Mouse (Mus musculus) hindbrain, embryonic 10.5 days (tissue): ENCODE data around the gene Rapgef2. TPM values are rescaled to one million over a fixed set of nuclear protein-coding genes. Genes with fewer than 3 reads are reported as not detected.

Experiments used
- DNase-seq: peaks from one replicate; pipeline ENCODE4 v3.0.0-alpha.2; 2017; ENCODE audit warnings: low spot score
- H3K27ac ChIP-seq: fragments of 300-500 bp; sonication (generic); 2 replicates; pipeline ENCODE4 v1.5.1; 2016; ENCODE audit warnings: mild to moderate bottlenecking, moderate library complexity
- H3K27me3 ChIP-seq: fragments of 300-500 bp; sonication (generic); 2 replicates; pipeline ENCODE4 v1.6.1; 2016; ENCODE audit warnings: mild to moderate bottlenecking; ENCODE audit not compliant: poor library complexity, insufficient read depth, severe bottlenecking
- H3K36me3 ChIP-seq: fragments of 300-500 bp; sonication (generic); 2 replicates; pipeline ENCODE4 v1.6.1; 2016; ENCODE audit warnings: mild to moderate bottlenecking, moderate library complexity
- H3K4me1 ChIP-seq: fragments of 300-500 bp; sonication (generic); replicated peaks from 2 replicates; pipeline ENCODE4 v1.6.1; 2016; ENCODE audit warnings: mild to moderate bottlenecking
- H3K4me3 ChIP-seq: fragments of 300-500 bp; sonication (generic); 2 replicates; pipeline ENCODE4 v1.5.1; 2016; ENCODE audit warnings: mild to moderate bottlenecking, moderate library complexity
- H3K9me3 ChIP-seq: fragments of 300-500 bp; sonication (generic); 2 replicates; pipeline ENCODE4 v1.6.1; 2016; ENCODE audit warnings: mild to moderate bottlenecking, moderate library complexity
- WGBS: fragments of 180-500 bp; shearing (Covaris S2); methylation state at CpG from one replicate; pipeline ENCODE4 v1.1.7; 2016; 5-methylcytosine and 5-hydroxymethylcytosine counted together
- polyA plus RNA-seq: library from polyadenylated mRNA; unstranded; fragments of >200 nt; fragmentation: Nextera tagmentation; extraction: Ambion mirVana; gene quantifications from 2 replicates; pipeline ENCODE4 v1.2.1, GENCODE M21; 2016

The Rapgef2 gene
- polyA plus RNA-seq, 1 experiment from 2014 or later, result 5.2 TPM

DNA sequence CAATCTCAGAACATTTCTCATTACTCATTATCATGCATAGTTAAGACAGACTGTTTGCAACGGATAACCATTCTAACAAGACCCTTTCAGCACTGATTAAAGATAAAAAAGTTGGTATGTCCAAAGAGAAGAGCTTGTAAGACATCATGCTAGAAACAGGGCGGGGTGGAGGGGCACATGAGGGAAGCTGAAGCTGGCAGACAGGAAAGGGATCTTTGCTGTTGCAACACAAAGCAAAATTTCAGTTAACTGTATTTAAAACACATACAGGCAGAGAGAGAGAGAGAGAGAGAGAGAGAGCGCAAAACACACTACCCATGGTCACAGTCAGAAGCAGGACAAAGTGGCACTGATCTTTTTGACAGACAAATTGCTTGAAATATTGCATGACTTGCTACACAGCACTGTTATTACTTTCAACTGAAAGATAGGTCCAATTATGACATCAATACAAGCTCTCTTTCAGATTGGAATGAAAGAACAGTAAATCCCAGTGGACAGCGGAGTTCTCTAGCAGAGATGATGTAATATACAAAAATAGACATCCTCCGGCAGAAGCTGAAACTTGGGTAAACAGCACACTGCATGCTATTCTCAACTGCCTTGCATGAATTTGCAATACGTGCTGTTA, 125.1 kb downstream of the Rapgef2 start:
- Histone ChIP-seq H3K36me3 (no peaks in the 10 kb centered on the region), H3K4me1 (peaks cover 14% of the 10 kb centered on the region), H3K4me3 (no peak overlapping the region), H3K27ac (peak overlapping the region; percentile 25; the same call in 1 of the 2 replicates), H3K27me3 (no peaks in the 10 kb centered on the region), H3K9me3 (no peaks in the 10 kb centered on the region)
- no peak for DNase-seq
- 63% methylated on average over 6 of the region's 6 CpGs for WGBS

DNA sequence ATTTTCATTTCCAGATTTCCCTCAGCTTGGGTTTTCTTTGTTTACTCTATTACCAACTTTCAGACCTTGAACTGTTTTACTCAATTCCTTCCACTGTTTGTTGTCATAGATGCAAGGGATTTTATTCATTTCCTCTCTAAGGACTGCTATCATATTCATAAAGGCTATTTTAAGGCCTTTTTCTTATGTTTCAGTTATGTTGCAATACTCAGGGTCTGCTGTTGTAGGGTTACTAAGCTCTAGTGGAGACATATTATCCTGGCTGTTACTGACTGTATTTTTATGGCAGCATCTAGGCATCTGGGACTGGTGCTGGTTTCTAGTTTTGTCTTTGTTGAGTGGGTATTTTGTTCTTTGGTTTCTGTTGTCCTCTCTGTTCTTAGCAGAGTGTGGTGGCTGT, 128.1 kb downstream of the Rapgef2 start:
- no peaks in the 10 kb centered on the region for H3K9me3 ChIP-seq
- H3K4me1 ChIP-seq, result peaks cover 14% of the 10 kb centered on the region
- H3K36me3 ChIP-seq, result no peaks in the 10 kb centered on the region
- H3K27ac ChIP-seq, result no peak overlapping the region
- H3K27me3 ChIP-seq, result no peaks in the 10 kb centered on the region
- no peak overlapping the region for H3K4me3 ChIP-seq
- no peak for DNase-seq

DNA sequence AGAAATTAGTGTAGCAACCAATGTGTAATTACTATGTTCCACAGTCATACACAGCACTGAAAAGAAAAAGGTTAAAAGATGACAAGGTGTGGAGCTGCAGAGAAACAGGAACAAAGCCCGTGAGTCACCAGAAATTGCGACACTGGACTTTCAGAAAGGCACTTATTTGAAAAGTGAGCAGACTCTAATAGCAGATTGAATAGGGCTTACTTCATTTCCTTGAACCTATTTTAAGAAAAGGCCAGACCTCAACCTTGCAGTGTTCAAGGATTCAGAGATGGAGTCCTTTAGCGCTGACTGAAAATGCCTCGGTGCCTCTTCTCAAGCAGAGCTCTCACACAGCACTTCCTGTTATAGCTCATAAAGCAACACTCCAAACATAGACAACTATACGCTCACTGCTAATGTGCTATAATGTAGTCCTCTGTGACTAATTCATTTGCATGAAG, 133.3 kb downstream of the Rapgef2 start:
- H3K27me3 ChIP-seq, result no peaks in the 10 kb centered on the region
- no peaks in the 10 kb centered on the region for H3K4me1 ChIP-seq
- no peak overlapping the region for H3K27ac ChIP-seq
- no peaks in the 10 kb centered on the region for H3K9me3 ChIP-seq
- no peaks in the 10 kb centered on the region for H3K36me3 ChIP-seq
- DNase-seq, result no peak
- 92% methylated on average over 5 of the region's 5 CpGs for WGBS
- no peak overlapping the region for H3K4me3 ChIP-seq

DNA sequence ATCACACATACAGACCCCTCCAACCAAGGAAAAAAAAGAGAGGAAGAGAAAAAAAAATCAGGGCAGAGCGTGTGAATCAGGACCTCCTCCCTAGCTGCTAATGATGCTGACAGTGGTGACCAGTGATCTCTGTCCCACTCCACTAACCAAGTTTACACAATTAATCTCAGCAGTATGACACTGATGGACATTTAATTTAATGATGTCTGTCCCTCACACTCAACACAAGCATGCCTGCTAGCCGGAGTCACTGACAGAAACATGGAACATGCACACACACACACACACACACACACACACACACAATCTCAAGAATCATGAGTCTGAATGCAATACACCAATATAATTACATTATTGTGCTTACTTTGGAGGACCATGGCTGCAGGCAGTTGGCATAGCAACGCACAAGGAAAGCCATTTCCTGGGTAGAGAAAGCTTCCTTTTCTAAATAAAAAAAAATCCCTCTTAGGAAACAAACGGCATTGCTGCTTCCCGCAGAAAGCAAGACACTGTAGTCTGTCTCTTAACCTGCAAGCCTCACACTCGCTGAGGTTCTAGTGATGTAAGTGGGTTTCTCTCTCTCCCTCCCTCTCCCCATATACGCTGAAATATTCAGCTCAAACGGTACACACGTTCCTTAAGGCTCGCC, 140.8 kb downstream of the Rapgef2 start:
- H3K27ac ChIP-seq, result peak overlapping the region; percentile 78
- no peaks in the 10 kb centered on the region for H3K9me3 ChIP-seq
- H3K4me3 ChIP-seq, result peak overlapping the region; percentile 30
- H3K36me3 ChIP-seq, result no peaks in the 10 kb centered on the region
- 49% methylated on average over 10 of the region's 10 CpGs for WGBS
- H3K27me3 ChIP-seq, result no peaks in the 10 kb centered on the region
- DNase-seq, result peak; percentile 13
- H3K4me1 ChIP-seq, result peaks cover 26% of the 10 kb centered on the region

DNA sequence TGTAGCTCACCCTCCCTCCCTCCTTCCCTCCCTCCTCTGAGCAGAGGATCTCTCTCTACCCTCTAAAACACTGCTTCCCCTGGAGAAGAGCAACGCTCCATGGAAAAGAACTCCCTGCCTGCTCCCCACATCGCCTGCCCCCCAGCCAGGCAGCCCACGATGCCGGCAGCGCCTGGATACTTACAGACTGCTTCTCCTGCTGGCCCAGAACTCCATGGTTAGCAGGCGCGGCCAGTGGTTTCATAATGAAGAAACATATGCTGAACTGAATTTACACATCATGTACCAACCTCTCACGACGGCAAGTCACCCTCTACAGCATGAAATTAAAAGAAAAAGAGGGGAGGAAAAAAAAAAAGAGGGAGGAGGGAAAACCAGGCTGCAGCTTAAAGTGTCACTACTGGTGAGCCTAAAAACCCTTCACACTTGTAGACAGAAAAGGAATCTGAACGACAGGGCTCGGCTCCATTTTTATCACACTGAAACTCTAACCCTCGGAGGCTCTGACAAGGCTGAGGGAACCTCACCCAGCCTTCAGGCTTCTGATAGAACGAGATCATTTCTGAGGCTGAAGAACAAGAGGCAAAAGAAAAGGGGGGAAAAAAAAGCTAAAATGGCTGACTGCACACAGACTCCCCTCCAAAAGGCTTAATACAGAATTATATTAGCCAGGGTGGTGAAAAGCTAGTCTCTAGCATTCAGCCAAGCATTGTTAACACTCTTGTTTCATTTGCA, 141.5 kb downstream of the Rapgef2 start:
- Histone ChIP-seq H3K27ac (peak overlapping the region; percentile 78), H3K9me3 (no peaks in the 10 kb centered on the region), H3K27me3 (no peaks in the 10 kb centered on the region), H3K36me3 (no peaks in the 10 kb centered on the region), H3K4me3 (peak overlapping the region; percentile 30), H3K4me1 (peaks cover 26% of the 10 kb centered on the region)
- 26% methylated on average over 13 of the region's 13 CpGs for WGBS
- peak; percentile 12 for DNase-seq

DNA sequence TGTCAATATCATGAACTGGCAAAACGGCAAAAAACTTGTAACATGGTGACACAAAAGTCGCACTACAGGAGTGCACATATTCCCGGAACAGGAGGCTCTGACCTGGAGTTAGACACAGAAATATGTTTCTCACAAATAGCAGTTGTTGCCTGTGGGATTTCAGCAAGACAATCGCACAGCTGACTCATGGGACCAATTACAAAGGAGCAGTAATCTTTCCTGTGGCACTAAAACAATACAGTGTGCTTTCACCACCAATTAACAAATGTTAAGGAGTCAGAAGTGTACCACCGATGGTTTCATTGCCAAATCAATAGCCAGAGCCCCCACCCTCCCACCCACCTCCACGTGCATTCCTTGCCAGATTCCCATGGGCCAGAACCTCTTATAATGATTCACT, 142.2 kb downstream of the Rapgef2 start:
- no peak for DNase-seq
- no peak overlapping the region for H3K27ac ChIP-seq
- no peaks in the 10 kb centered on the region for H3K36me3 ChIP-seq
- H3K27me3 ChIP-seq, result no peaks in the 10 kb centered on the region
- H3K4me3 ChIP-seq, result no peak overlapping the region
- peaks cover 26% of the 10 kb centered on the region for H3K4me1 ChIP-seq
- WGBS, result 79% methylated on average over 6 of the region's 6 CpGs
- no peaks in the 10 kb centered on the region for H3K9me3 ChIP-seq

DNA sequence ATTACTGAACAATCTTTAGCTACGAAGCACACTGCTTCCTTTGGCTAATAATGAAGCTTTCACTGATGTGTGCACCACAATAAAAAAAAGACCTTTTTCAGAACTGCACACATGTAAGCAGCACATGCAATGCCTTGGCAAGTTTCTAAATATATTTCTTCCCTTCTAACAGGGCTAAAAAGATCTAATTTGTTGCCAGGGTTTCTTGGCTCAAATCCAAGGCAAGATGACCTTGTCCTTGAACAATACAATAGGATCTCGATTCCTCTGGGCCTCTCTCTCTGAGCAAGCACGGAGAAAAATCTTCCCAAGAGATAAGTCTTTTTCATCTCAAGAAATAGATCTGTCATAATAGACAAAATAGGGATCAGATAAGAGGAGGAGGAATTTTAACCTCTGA, 147.1 kb downstream of the Rapgef2 start:
- H3K36me3 ChIP-seq, result no peaks in the 10 kb centered on the region
- no peaks in the 10 kb centered on the region for H3K9me3 ChIP-seq
- no peak for DNase-seq
- no peak overlapping the region for H3K4me3 ChIP-seq
- H3K27ac ChIP-seq, result no peak overlapping the region
- H3K4me1 ChIP-seq, result peaks cover 3% of the 10 kb centered on the region
- H3K27me3 ChIP-seq, result no peaks in the 10 kb centered on the region
- 75% methylated on average over 3 of the region's 3 CpGs for WGBS

DNA sequence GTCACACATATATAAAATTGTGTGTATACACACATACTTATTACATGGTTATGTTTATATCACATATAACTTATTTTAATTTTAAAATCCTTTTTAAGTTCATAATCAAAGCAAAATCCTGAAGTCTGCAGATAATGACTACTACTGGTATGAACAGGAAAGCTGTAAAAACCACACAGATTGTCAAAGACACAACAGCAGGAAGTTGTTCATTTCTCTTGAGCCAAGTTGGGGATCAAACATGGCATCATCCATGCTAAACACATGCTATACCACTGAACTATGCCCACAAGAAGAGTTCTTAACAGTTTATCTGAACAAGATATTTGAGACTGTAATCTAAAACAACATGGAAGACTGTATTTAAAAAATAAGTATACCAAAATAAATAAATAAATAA, 147.7 kb downstream of the Rapgef2 start:
- Histone ChIP-seq H3K4me1 (no peaks in the 10 kb centered on the region), H3K27ac (no peak overlapping the region), H3K4me3 (no peak overlapping the region), H3K27me3 (no peaks in the 10 kb centered on the region), H3K9me3 (no peaks in the 10 kb centered on the region), H3K36me3 (no peaks in the 10 kb centered on the region)
- no peak for DNase-seq

DNA sequence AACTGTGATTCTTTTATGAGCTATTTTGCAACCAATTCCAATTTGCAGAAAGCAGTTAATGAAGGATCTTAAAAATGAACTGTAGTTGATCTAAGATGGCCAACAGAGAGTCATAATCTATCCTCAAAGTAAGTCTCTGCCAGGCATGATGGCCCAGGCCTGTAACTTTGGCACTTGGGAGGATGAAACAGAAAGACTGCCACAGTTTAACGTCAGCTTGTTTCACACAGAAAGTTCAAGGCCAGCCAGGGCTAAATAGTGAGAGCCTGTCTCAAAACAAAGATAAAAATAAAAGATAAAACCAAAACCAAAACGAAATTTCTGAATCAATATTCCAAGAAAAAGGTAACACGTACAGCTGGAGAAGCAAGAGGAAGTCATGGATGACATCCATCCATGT, 155.3 kb downstream of the Rapgef2 start:
- 0 out of 2 replicates have a peak, but pooled peaks cover 5% of the 10 kb centered on the region for H3K4me1 ChIP-seq
- H3K27ac ChIP-seq, result no peak overlapping the region
- H3K4me3 ChIP-seq, result no peak overlapping the region
- no peaks in the 10 kb centered on the region for H3K36me3 ChIP-seq
- no peak for DNase-seq
- 83% methylated on average over 3 of the region's 3 CpGs for WGBS
- H3K9me3 ChIP-seq, result no peaks in the 10 kb centered on the region
- H3K27me3 ChIP-seq, result no peaks in the 10 kb centered on the region

DNA sequence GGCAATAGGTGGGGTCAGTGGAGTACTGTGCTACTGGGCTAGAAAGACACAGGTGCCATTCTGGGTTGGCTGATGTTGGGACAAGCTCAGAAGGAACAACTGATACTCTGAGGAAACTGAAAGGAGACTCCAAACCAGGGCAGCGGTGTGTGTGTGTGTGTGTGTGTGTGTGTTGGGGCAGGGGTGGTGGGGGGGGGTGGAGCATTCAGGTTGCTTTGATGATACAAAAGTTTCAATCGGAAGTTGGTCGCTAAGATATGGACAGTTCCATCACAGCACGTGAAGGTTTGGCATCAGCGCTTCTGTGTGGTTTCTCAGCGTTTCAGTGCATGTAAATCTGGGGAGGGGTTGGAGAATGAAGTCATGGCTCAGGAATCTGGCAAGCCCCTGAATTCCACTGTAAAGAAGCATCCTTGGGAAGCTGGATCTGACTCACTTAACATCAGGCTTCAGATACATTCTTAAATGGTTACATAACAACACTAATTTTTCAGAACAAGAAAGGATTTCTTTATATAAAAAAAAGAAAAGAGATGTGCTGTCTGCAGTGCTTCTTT, 157.2 kb downstream of the Rapgef2 start:
- Histone ChIP-seq H3K9me3 (no peaks in the 10 kb centered on the region), H3K27me3 (no peaks in the 10 kb centered on the region), H3K27ac (no peak overlapping the region), H3K36me3 (no peaks in the 10 kb centered on the region), H3K4me3 (no peak overlapping the region), H3K4me1 (0 out of 2 replicates have a peak, but pooled peaks cover 5% of the 10 kb centered on the region)
- no peak for DNase-seq
- 82% methylated on average over 6 of the region's 6 CpGs for WGBS

DNA sequence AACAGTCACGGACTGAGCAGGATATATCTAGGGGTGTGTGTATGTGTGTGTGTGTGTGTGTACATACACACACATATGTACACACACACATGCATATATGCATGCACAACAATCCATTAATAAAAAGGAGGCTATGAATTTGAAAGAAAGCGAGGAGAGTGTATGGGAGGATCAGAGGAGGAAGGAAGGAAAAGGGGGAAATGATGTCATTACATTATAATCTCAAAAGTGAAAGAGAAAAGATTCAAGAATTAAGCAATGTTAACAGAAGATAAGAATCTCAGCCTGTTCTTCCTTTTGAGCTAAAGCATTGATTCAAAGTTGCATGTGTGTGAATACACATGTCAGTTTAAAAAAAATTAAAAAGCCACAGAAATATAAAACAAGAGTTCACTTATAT, 158.5 kb downstream of the Rapgef2 start:
- Histone ChIP-seq H3K4me1 (0 out of 2 replicates have a peak, but pooled peaks cover 5% of the 10 kb centered on the region), H3K27me3 (no peaks in the 10 kb centered on the region), H3K4me3 (no peak overlapping the region), H3K9me3 (no peaks in the 10 kb centered on the region), H3K36me3 (no peaks in the 10 kb centered on the region), H3K27ac (no peak overlapping the region)
- WGBS, result 95% methylated on average over 2 of the region's 2 CpGs
- DNase-seq, result no peak

DNA sequence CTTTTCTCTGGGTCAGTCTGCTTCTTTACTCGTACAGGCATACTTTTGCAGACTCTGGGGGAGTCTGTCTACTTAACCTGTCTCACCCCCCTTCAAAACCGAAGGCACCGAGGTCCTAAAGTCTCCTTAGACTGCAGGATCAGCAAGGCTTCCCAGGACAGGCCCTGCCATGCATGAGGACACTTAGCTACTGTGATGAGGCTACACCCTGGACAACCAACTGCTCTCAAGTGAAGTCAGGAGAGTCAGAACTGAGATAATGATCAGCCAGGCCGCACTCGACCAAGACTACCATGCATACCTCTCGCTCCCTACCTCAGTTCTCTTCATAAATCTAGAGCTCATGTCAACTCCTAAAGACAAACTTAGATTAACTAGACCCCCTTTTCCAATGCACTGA, 159.5 kb downstream of the Rapgef2 start:
- no peaks in the 10 kb centered on the region for H3K27me3 ChIP-seq
- no peaks in the 10 kb centered on the region for H3K36me3 ChIP-seq
- H3K4me3 ChIP-seq, result no peak overlapping the region
- no peak overlapping the region for H3K27ac ChIP-seq
- 87% methylated on average over 6 of the region's 6 CpGs for WGBS
- H3K4me1 ChIP-seq, result 0 out of 2 replicates have a peak, but pooled peaks cover 5% of the 10 kb centered on the region
- no peak for DNase-seq
- H3K9me3 ChIP-seq, result no peaks in the 10 kb centered on the region

DNA sequence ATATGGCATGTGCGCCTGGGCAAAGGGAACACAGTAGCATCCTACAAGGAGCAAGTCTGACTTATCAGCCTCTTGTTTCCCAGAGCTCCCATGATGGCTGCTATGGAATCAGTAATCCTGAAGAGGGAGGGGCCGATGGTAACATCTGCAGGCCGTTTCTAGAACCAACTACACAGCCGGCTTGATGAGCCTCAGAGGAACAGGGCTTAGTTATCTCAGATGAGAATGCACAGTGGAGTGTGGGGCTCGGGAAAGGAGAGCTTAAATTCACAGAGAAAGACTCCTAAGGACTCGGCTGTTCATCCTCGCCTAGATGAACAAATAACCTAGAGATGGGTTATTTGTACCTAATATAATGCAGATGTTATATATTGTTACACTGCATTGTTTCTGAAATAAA, 164.9 kb downstream of the Rapgef2 start:
- Histone ChIP-seq H3K27ac (no peak overlapping the region), H3K36me3 (no peaks in the 10 kb centered on the region), H3K4me3 (no peak overlapping the region), H3K9me3 (no peaks in the 10 kb centered on the region), H3K27me3 (no peaks in the 10 kb centered on the region), H3K4me1 (no peaks in the 10 kb centered on the region)
- 88% methylated on average over 7 of the region's 7 CpGs for WGBS
- no peak for DNase-seq
